Mouse (Mus musculus): ENCODE measurements around the gene Eno3. TPM values are rescaled to one million over a fixed set of nuclear protein-coding genes. Genes with fewer than 3 reads are reported as not detected.

Eno3 gene
- total RNA-seq, 2 experiments from 2014 or later = 8,161 to 9,332 TPM

GRCm38 (mm10) chr11:70700613-70701012, 43.6 kb downstream of the Eno3 start:
- peak; percentile 78 to 81 for DNase-seq
- intact Hi-C loops (cut with DNase I) = no loop called here

- DNase-seq = no peak
- intact Hi-C loops (cut with DNase I) = no loop called here
Observed at GRCm38 (mm10) chr11:70701221-70701955, 44.4 kb downstream of the Eno3 start.

- DNase-seq = peak; percentile 39
- intact Hi-C loops (cut with DNase I) = no loop called here
Observed at GRCm38 (mm10) chr11:70701984-70702733, 45.2 kb downstream of the Eno3 start.

GRCm38 (mm10) chr11:70702781-70703180, 45.8 kb downstream of the Eno3 start:
- peak; percentile 55 to 84 for DNase-seq
- intact Hi-C loops (cut with DNase I) = no loop called here

GRCm38 (mm10) chr11:70706127-70706526, 49.1 kb downstream of the Eno3 start:
- intact Hi-C loops (cut with DNase I) = no loop called here
- DNase-seq = no peak

- DNase-seq = no peak
- intact Hi-C loops (cut with DNase I) = no loop called here
Observed at GRCm38 (mm10) chr11:70711026-70711425, 54.0 kb downstream of the Eno3 start.

Small RNA genes within 50 kb of the gene (microRNA-seq; reads per million reads assigned to microRNA genes)
- gene Mir6925 = 0 reads per million in 2 experiments

Other genes with a start within 250 kb of the Eno3 start
- 10 to 100 TPM; 16.1 to 20.9 TPM for gene Pelp1, start 247.2 kb upstream of the Eno3 start, total RNA-seq (2021)
- 1 to 10 TPM; 6.2 to 8.1 TPM for gene Arrb2, start 224.6 kb upstream of the Eno3 start, total RNA-seq (2021)
- 1 to 10 TPM; 4.2 to 6.8 TPM for gene Med11, start 205.3 kb upstream of the Eno3 start, total RNA-seq (2021)
- gene Zmynd15, start 197.8 kb upstream of the Eno3 start, total RNA-seq (2021) = under 1 TPM; 0.10 to 0.61 TPM
- 1 to 10 TPM; 1.4 to 1.5 TPM for gene Cxcl16, start 197.2 kb upstream of the Eno3 start, total RNA-seq (2021)
- not detected for gene Tm4sf5, start 152.0 kb upstream of the Eno3 start, total RNA-seq (2021)
- not detected for gene Vmo1, start 142.6 kb upstream of the Eno3 start, total RNA-seq (2021)
- gene Gltpd2, start 138.0 kb upstream of the Eno3 start, total RNA-seq (2021) = not detected
- gene Psmb6, start 131.8 kb upstream of the Eno3 start, total RNA-seq (2021) = 100 to 1,000 TPM; 242 TPM
- not detected for gene Gm40193, start 124.3 kb upstream of the Eno3 start, total RNA-seq (2021)
- gene Pld2, start 117.1 kb upstream of the Eno3 start, total RNA-seq (2021) = 10 to 100 TPM; 15.0 to 17.2 TPM
- 10 to 100 TPM; 28.0 to 31.1 TPM for gene Mink1, start 94.3 kb upstream of the Eno3 start, total RNA-seq (2021)
- gene 4930544D05Rik, start 41.4 kb upstream of the Eno3 start, total RNA-seq (2021) = not detected
- gene Chrne, start 38.0 kb upstream of the Eno3 start, total RNA-seq (2021) = 10 to 100 TPM; 18.0 to 28.1 TPM
- gene Gp1ba, start 18.1 kb upstream of the Eno3 start, total RNA-seq (2021) = not detected
- 10 to 100 TPM; 27.3 to 33.8 TPM for gene Rnf167, start 10.0 kb upstream of the Eno3 start, total RNA-seq (2021)
- gene Slc25a11, start 9.7 kb upstream of the Eno3 start, total RNA-seq (2021) = 100 to 1,000 TPM; 308 to 309 TPM
- 100 to 1,000 TPM; 288 to 339 TPM for gene Pfn1, start 2.6 kb upstream of the Eno3 start, total RNA-seq (2021)
- gene Spag7, start 12.2 kb downstream of the Eno3 start, total RNA-seq (2021) = 10 to 100 TPM; 78.9 to 81.6 TPM
- gene Camta2, start 30.9 kb downstream of the Eno3 start, total RNA-seq (2021) = 10 to 100 TPM; 36.8 to 38.8 TPM
- gene Inca1, start 43.0 kb downstream of the Eno3 start, total RNA-seq (2021) = 1 to 10 TPM; 3.7 to 4.5 TPM
- 100 to 1,000 TPM; 460 to 537 TPM for gene Kif1c, start 43.3 kb downstream of the Eno3 start, total RNA-seq (2021)
- gene Zfp3, start 107.0 kb downstream of the Eno3 start, total RNA-seq (2021) = 10 to 100 TPM in 1 of 2 experiments, 1 to 10 TPM in 1; 7.4 to 11.4 TPM
- not detected for gene Scimp, start 155.4 kb downstream of the Eno3 start, total RNA-seq (2021)
- gene Rabep1, start 187.6 kb downstream of the Eno3 start, total RNA-seq (2021) = 10 to 100 TPM; 27.0 to 31.3 TPM

Data from gastrocnemius, postnatal 36 days (tissue).